Mouse (Mus musculus) heart, postnatal 0 days (tissue): ENCODE results near the gene Glb1.

ENCODE experiments used
- CTCF ChIP-seq: IDR thresholded peaks from 2 replicates; pipeline ENCODE4 v1.5.1; 2016; ENCODE audit warnings: antibody characterized with exemption, control low read depth, low read depth
- EP300 ChIP-seq: IDR thresholded peaks from 2 replicates; pipeline ENCODE4 v1.6.1; 2016; ENCODE audit warnings: antibody characterized with exemption, low read depth

- no peak for TF ChIP-seq CTCF
- TF ChIP-seq EP300, result no peak
Observed at GRCm38 (mm10) chr9:114399680-114400079, 1.2 kb upstream of the Glb1 start.
